Mouse (Mus musculus) granulocyte monocyte progenitor cell, adult 5-6 weeks (primary cell): Measurements from ENCODE around the gene Mtg2. TPM values are rescaled to one million over a fixed set of nuclear protein-coding genes. Genes with fewer than 3 reads are reported as not detected.
A peak's percentile ranks its signal among the peaks of the same experiment; 100 is the strongest.

ENCODE experiments used
- ATAC-seq: replicated peaks from 2 replicates; pipeline ENCODE4 v1.8.0; 2016; ENCODE audit warnings: mild to moderate bottlenecking, moderate TSS enrichment, inconsistent platforms; ENCODE audit not compliant: poor library complexity, severe bottlenecking
- total RNA-seq, 2 experiments: library from RNA; stranded (forward) in 1 of 2; stranded (reverse) in 1 of 2; fragments of 200-712, 200-1000 nt in 1 of 2; fragments of >200 nt in 1 of 2; fragmentation: Nextera tagmentation in 1 of 2; gene quantifications; 2 replicates each; pipeline ENCODE4 v1.2.3; 2014 to 2017

Mtg2 gene
- total RNA-seq, 2 experiments from 2014 or later, result 15.8 to 19.1 TPM

DNA sequence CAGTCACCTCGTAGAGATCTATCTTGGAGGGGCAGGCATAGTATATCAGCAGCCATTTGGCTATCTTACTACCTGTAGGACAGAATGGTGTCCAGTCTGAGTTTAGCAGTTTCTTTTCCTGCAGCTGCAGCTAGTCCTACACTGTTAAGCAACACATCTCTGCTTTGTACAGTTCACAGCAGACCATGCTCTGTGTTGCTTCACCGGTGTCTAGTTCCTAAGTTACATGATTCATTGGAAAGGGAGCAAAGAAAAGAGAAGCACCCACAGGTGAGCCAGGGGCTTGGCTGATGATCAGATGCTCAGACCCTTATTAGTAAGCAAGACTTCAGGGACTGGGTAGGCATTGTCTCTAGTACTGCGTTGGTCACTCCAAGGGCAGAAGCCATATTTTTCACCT lies 63.5 kb downstream of the Mtg2 start:
- ATAC-seq, result peak; percentile 80

- ATAC-seq, result no peak
Measured at GRCm38 (mm10) chr2:180135414-180135813, 65.0 kb downstream of the Mtg2 start.

Other genes with a start within 250 kb of the Mtg2 start
- gene Taf4, start 93.9 kb upstream of the Mtg2 start, total RNA-seq (2014; fragmentation: Nextera tagmentation), result 12.6 and 17.2 TPM in 2 replicates
- gene Taf4, start 93.9 kb upstream of the Mtg2 start, total RNA-seq (2017), result 13.5 and 14.1 TPM in 2 replicates
- 11.6 and 17.2 TPM in 2 replicates for gene Lsm14b, start 45.6 kb upstream of the Mtg2 start, total RNA-seq (2014; fragmentation: Nextera tagmentation)
- 20.2 and 22.3 TPM in 2 replicates for gene Lsm14b, start 45.6 kb upstream of the Mtg2 start, total RNA-seq (2017)
- gene Psma7, start 28.2 kb upstream of the Mtg2 start, total RNA-seq (2014; fragmentation: Nextera tagmentation), result 385 and 398 TPM in 2 replicates
- gene Psma7, start 28.2 kb upstream of the Mtg2 start, total RNA-seq (2017), result 503 and 523 TPM in 2 replicates
- 3.2 and 7.7 TPM in 2 replicates for gene Ss18l1, start 28.1 kb upstream of the Mtg2 start, total RNA-seq (2014; fragmentation: Nextera tagmentation)
- gene Ss18l1, start 28.1 kb upstream of the Mtg2 start, total RNA-seq (2017), result 2.4 and 3.6 TPM in 2 replicates
- gene Hrh3, start 33.9 kb downstream of the Mtg2 start, total RNA-seq (2014; fragmentation: Nextera tagmentation), result not detected in 2 replicates
- gene Hrh3, start 33.9 kb downstream of the Mtg2 start, total RNA-seq (2017), result not detected in 2 replicates
- 35.1 and 35.9 TPM in 2 replicates for gene Osbpl2, start 48.7 kb downstream of the Mtg2 start, total RNA-seq (2014; fragmentation: Nextera tagmentation)
- 27.3 and 32.2 TPM in 2 replicates for gene Osbpl2, start 48.7 kb downstream of the Mtg2 start, total RNA-seq (2017)
- gene Adrm1, start 100.9 kb downstream of the Mtg2 start, total RNA-seq (2014; fragmentation: Nextera tagmentation), result 101 and 102 TPM in 2 replicates
- 48.5 and 74.2 TPM in 2 replicates for gene Adrm1, start 100.9 kb downstream of the Mtg2 start, total RNA-seq (2017)
- 0.06 TPM in 1 of 2 replicates, not detected in the other for gene Lama5, start 155.3 kb downstream of the Mtg2 start, total RNA-seq (2014; fragmentation: Nextera tagmentation)
- 0.05 TPM in 1 of 2 replicates, not detected in the other for gene Lama5, start 155.3 kb downstream of the Mtg2 start, total RNA-seq (2017)
- gene Rps21, start 186.8 kb downstream of the Mtg2 start, total RNA-seq (2014; fragmentation: Nextera tagmentation), result 3,456 and 3,912 TPM in 2 replicates
- gene Rps21, start 186.8 kb downstream of the Mtg2 start, total RNA-seq (2017), result 1,093 and 2,216 TPM in 2 replicates
- gene Cables2, start 202.9 kb downstream of the Mtg2 start, total RNA-seq (2014; fragmentation: Nextera tagmentation), result 13.3 and 25.8 TPM in 2 replicates
- gene Cables2, start 202.9 kb downstream of the Mtg2 start, total RNA-seq (2017), result 7.4 and 15.0 TPM in 2 replicates
- not detected in 2 replicates for gene Rbbp8nl, start 219.3 kb downstream of the Mtg2 start, total RNA-seq (2014; fragmentation: Nextera tagmentation)
- not detected in 2 replicates for gene Rbbp8nl, start 219.3 kb downstream of the Mtg2 start, total RNA-seq (2017)